Mouse (Mus musculus) heart, postnatal 10 days (tissue): Measurements from ENCODE around the gene Shoc2. TPM values are rescaled to one million over a fixed set of nuclear protein-coding genes. Genes with fewer than 3 reads are reported as not detected.
"Not testable (repeated sequence)": the region's sequence is repeated elsewhere in the genome, so short reads cannot be mapped to it uniquely, and the experiment has no call there.

Experiments used
- DNase-seq, 2 experiments: peaks; one replicate each; pipeline ENCODE4 v3.0.0; 2021
- intact Hi-C: fragments of 180-260 bp; cut with DNase I; formaldehyde crosslinking; loops from one replicate; pipeline ENCODE4 v1.15.1; 2025
- total RNA-seq, 2 experiments: library from RNA; stranded (reverse); gene quantifications; 2 replicates each; pipeline ENCODE4 v1.2.3; 2021

The Shoc2 gene
- total RNA-seq = 10 to 100 TPM; 35.8 to 36.7 TPM

- intact Hi-C loops = loop anchor here (5.0 kb wide), 1 partner anchor 42 kb away; no protein-coding TSS in a partner anchor
- peak; percentile 98 to 99 for DNase-seq
Observed at GRCm38 (mm10) chr19:53943802-53944785, at the start of gene Shoc2, which contains the start of gene Bbip1. TSS of gene Shoc2 (plus strand) at chr19:53944306. TSS of gene Bbip1 (minus strand) at chr19:53944627.

- intact Hi-C loops = no loop called here
- no peak for DNase-seq
Observed at GRCm38 (mm10) chr19:53894538-53895121, 49.5 kb upstream of the Shoc2 start.

- intact Hi-C loops = no loop called here
- DNase-seq = peak; percentile 52 to 68
Observed at GRCm38 (mm10) chr19:53898046-53898445, 46.1 kb upstream of the Shoc2 start.

DNA sequence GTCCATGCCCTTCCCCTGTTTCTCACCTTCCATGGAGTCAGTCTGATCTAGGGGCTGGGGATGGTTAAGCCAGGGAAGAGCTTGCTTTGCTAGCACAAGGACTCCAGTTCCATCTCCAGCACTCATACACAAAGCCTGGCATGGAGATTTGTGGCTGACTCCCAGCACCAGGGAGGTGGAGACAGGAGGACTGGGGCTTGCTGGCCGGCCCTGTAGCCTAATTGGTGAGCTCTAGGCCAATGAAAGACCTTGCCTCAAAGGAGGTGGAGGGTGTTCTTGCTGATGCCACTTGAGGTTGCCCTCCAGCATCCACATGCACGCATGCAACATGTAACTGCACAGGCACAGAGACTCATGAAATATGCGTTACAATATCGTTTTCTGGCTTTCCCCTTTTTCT is 45.6 kb upstream of the Shoc2 start:
- intact Hi-C loops = no loop called here
- peak in 1 of 2 experiments; percentile 43 for DNase-seq

DNA sequence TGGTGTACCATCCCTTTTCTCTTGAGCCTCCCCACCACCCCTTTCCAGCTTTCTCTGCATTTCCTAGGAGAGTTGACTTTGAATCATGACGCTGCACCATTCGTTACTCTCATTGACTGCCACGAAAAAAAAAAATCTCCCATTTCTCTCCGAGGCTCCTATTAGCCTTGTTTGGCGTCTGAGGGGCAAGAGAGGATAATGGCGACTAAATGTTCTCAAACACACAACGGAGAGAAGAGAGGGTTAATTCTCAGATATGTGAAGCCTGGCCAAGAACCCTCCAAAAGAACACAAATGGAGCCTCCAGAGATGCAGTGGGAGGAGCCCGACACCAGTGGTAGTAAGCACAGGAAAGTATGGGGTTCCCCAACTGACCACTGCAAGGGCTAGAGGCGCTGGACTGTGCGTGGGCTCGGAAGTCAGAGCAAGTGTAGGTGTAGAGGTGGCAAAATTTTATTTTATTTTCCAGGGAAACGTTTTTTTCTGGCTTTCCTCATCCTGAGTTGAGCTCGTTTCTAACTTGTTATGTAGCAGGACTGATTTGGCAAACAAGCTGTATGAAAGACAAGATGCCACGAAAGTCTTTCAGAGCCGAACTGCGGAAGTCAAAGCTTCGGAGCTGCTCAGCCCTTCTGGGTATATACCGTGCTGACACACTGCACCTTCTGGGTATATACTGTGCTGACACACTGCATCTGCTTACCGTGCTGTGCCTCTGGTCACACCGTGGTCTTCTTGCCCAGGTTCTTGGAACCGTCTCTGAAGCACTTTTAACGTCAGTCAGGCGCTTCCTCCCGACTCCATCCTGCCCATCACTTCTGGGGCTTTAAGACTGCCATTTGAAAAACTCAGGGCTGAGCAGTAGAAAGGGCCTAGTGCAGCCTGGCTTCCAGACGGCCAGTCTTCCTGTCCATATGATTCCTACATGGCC is 44.9 kb upstream of the Shoc2 start:
- no peak for DNase-seq
- intact Hi-C loops = no loop called here

GRCm38 (mm10) chr19:53899941-53900610 is 44.0 kb upstream of the Shoc2 start:
- no peak for DNase-seq
- intact Hi-C loops = loop anchor here (5.0 kb wide), 2 partner anchors 42 to 128 kb away; partner anchors contain the start of genes Bbip1 and Shoc2

- DNase-seq = no peak
- intact Hi-C loops = loop anchor here (5.0 kb wide), 2 partner anchors 40 to 130 kb away; partner anchors contain the start of genes Bbip1 and Shoc2
Observed at GRCm38 (mm10) chr19:53901931-53902738, 42.0 kb upstream of the Shoc2 start.

- intact Hi-C loops = loop anchor here (5.0 kb wide), 2 partner anchors 39 to 131 kb away; partner anchors contain the start of genes Bbip1 and Shoc2
- peak; percentile 95 to 96 for DNase-seq
Observed at GRCm38 (mm10) chr19:53902739-53903487, 41.2 kb upstream of the Shoc2 start.

- peak; percentile 65 to 69 for DNase-seq
- intact Hi-C loops = loop anchor here (5.0 kb wide), 2 partner anchors 39 to 131 kb away; partner anchors contain the start of genes Bbip1 and Shoc2
Observed at GRCm38 (mm10) chr19:53903507-53904321, 40.4 kb upstream of the Shoc2 start.

GRCm38 (mm10) chr19:53904833-53905480 is 39.1 kb upstream of the Shoc2 start:
- no peak for DNase-seq
- intact Hi-C loops = loop anchor here (5.0 kb wide), 2 partner anchors 37 to 133 kb away; partner anchors contain the start of genes Bbip1 and Shoc2

DNA sequence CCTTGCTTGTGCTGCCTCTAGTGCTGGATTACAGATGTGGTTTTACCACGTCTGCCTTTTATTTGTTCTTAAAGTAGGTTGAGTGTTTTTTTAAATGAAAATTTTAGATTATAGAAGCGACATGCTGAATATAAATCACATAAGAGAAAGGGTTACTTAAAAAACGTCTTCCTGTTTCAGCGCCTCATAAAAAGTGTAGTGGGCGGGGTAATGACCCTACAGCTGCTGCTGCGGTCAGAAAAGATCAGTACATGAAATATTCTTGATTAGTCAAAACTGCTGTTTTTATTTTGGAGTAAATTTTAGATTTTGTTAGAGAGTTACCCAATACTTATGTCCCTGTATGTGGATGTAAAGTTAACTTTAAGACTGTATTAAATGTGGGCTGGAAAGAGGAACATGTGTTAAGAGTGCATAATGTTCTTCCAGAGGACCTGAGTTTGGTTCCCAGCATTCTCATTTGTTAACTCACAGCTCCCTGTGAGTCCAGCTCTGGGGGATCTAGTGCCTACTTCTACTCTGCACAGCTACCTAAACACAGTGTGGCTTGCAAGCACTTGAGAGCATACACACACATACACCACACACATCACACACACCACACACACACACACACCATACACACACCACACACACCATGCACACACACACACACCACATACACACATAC is 37.9 kb upstream of the Shoc2 start:
- intact Hi-C loops = no loop called here

GRCm38 (mm10) chr19:53906703-53907070 is 37.4 kb upstream of the Shoc2 start:
- intact Hi-C loops, DNase-seq: not testable (repeated sequence)

More for the DNA sequence above, 37.9 kb upstream of the Shoc2 start:
- no peak for DNase-seq

DNA sequence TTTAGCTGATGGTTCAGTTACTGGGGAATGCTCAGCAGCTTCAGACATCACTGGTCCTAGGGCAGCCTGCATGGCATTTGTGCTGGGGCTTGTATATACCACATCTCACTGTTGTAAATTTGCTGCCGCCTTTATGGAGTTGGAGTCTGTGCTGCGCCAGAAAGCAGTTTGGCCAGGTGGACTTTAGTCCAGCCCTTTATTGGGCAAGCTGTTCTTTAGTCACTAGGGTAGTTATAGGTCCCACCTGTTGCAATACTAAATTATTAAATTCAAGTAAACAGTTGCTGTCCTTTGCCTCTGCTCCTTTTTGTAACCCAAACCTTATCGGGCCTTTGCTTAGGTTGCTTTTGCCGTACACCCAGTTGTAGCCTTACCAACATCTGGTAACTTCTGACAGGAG is 29.2 kb upstream of the Shoc2 start:
- intact Hi-C loops = no loop called here
- no peak for DNase-seq

- intact Hi-C loops = no loop called here
- DNase-seq = no peak
Observed at GRCm38 (mm10) chr19:53919541-53919940, 24.6 kb upstream of the Shoc2 start.

- DNase-seq, intact Hi-C loops: not testable (repeated sequence)
Observed at GRCm38 (mm10) chr19:53921996-53922395, 22.1 kb upstream of the Shoc2 start.

DNA sequence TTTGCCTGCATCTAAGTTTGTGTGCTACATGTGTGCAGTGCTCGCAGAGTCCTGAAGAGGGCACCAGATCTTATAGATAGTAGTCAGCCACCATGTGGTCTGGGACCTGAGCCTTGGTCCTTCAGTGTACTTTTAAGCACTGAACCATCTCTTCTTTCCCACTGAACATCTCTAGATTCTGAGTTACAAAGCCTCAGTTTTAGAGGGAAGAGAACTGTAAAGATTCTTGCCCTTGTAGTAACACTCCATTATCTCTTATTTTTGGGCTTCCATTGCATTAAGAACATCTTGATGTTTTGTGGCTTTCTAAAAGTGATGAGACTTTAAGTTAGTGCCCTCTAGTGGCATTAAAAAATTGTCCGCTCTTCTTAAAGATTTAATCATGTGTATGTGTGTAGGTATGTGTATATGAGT is 18.8 kb upstream of the Shoc2 start:
- peak in 1 of 2 experiments; percentile 42 for DNase-seq
- intact Hi-C loops = loop anchor here (2.0 to 5.0 kb wide), 3 partner anchors 83 to 278 kb away; no protein-coding TSS in a partner anchor
